Mouse (Mus musculus) frontal cortex, postnatal 36 days (tissue): ENCODE results near the gene Melk.

Experiments used
- DNase-seq, 2 experiments: peaks; one replicate each; pipeline ENCODE4 v3.0.0; 2022; ENCODE audit warnings: low spot score in 2 of 2

Gene Melk

DNA sequence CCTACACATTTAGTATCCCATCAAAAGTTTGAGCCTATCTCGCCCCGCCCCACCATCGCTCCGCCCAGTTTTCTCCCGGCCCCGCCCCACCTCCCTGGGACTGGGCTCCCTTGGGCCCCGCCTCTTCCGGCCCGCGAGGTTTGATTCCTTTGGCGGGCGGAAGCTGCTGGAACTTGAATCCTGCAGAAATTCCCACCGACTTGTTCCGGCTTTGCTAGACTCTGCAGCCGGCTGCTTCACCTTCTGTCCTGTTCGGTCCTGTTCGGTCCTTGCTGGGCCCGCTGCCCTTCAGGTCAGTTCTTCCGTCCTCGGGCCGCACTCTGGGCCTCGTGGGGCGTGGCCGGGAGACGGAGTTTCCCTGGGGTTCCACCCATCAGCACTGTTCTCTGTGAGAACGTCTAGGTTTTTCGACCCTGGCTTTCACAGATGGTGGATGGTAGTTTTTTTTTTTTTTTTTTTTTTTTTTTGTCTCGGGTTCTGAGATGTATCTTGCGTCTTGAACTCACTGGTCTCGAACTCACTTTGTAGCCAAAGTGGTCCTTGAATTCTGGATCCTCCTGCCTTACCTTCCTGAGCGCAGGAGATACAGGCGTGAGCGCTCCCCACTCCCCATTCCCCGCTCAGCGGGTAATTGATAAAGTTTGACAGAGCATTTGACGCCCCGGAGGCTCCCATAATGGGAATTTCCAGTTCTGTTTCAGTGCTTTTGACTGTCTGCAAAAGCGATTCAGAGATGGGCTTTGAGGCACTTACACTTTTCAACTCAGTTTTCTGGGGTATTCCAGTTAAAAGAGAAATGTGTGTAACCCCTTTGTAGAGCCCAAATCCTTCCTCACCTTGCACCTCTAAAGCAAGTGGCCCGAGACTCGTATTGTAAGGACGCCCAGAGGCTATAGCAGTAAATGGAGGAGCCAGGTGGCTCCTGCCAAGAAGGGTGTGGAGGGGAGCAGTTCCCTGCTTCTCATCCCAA is at the start of gene Melk:
Gene Melk (plus strand): TSS at position 96 of the 970 bp plus-strand sequence.
- DNase-seq = peak; percentile 31 to 37

DNA sequence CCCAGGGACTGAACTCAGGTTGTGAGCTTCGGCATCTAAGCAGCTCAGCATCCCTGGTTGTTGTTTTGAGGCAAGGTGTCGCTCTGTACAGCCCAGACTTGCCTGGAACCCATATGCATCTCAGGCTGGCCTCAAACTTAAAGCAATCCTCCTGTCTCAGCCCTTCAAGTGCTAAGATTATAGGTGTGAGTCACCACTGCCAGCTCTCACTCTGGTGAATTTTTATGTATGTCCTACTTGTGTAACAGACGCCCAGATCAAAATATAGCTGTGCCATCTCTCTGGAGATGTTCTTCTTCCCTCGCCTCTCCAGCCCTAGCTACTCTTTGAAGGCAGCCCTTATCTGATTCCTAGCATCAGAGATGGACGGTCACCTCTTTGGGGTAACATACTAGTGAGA is 49.2 kb upstream of the Melk start:
- DNase-seq = peak in 1 of 2 experiments; percentile 53

DNA sequence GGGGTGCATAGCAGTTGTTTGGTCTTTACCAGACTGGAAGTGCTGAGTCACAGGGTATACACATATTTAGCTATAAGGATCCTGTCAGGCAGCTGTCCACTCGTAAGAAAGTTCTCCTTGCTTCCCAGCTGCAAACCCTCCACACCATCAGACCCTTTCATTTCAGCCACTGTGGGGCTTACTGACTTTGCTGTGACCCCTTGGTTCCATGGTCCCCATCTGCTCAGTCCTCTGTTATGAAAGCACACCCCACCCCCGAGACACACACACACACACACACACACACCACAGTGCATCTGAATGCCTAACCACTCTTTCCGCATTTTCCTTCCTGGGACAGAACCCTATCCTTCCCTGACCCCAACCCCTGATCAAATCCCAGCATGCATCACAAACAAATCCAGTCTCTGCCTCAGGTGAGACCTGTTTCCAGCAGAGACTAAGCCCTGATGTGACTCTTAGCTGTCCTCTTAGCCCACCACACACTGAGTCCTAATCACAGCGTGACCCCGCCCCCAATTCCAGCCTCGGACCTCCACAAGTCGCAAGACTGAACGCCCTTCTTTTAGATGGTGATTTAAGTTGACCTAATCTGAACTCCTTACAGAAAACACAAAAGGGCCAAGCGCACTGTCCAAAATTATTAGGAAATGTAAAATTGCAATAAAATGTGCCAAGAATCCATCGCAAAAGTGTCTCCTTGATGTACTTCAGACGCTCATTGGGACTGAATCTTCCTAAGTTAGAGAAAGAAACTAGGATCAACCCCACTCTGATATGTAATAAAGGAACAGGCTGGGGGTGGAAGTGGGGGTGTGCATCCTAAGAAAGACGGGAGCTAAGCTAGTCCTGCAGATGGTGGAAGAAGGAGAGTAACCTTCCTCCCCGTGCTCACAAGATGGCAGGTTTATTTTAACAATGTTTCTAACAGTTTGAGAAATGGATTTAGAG is 48.4 kb upstream of the Melk start:
- peak in 1 of 2 experiments; percentile 61 for DNase-seq

DNA sequence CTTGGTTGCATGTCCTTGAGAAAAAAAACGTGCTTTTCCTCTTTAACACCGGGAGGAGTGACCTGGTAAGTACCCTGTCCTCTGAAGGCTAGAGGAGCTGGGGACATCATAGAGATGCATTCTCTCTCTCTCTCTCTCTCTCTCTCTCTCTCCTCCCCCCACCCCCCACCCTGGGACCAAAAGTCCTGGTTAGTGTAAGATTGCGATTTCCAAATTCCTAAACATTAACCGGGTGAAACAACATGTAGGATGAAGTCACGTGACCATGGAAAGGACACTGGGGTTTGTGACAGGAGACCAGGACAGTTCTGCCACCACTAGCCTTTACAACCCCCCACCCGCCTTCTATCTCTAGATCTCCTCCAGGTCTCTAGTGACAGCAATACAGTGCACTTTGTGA is 47.5 kb upstream of the Melk start:
- no peak for DNase-seq

DNA sequence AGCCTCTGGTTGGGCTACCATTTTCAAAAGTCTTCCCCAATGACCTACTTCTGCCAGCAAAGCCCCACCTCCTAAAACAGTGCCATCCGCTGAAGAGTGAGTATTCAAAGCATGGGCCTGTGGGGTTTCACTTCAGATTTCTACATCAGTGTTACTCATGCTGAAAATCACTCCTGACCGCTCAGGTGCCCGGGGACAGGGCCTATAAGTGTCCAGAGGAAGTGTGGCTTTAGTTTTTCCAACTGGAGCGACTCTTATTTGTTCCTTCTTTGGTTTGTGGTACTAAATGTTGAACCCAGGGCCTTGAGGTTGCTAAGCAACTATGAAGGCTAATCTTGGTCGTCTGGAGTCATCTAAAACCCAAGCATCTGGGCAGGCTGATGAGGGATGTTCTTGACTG is 46.1 kb upstream of the Melk start:
- DNase-seq = no peak

DNA sequence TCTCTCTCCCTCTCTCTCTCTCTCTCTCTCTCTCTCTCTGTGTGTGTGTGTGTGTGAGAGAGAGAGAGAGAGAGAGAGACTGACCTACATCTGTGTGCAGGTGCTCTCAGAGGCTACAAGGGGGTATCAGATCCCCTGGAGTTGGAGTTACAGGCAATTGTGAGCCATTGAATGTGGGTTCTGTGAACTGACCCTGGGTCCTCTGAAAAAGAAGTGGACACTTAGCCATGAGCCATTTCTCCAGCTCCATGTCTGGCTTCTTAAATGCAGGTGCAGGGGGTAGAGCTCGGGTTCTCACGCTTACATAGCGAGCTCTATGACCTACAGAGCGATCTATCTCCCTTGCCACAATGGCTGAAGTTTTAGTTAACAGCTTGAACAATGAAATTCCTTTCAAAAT is 41.5 kb upstream of the Melk start:
- no peak for DNase-seq

DNA sequence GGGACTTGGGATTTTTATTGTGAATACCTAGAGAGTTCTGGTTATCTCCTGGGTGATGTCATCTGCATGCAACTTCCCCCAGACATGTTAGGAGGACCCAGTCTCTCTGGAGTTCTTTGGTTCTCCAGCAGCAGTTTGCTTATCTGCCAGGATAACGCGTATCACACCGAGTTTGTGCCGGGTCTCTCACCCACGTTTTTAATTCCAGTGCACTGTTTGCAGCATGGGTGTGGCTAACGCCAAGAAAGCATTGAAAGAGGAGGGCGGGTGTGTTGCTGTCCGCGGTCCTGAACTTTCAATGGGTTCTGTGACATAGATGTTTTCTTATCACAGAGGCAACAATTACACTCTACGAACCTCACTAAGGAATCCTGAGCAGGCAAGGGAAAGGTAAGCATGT is 40.4 kb upstream of the Melk start:
- DNase-seq = no peak

DNA sequence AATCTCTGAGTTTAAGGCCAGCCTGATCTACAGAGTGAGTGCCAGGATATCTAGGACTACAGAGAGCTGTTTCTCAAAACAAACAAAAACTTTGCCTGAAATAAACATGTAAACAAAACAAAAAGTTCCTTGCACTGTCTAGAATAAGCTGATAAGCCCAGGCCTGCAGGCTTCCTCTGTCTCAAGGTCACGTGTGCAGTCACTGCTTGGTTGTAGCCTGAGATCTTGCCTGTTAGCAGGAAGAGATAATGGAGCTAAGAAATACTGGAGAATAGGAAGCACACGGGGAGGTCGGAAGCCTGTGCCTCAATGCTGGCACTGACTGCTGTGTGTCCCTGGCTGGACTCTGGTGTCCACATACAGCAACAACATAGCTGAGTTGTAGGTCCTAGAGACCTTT is 35.2 kb upstream of the Melk start:
- no peak for DNase-seq

DNA sequence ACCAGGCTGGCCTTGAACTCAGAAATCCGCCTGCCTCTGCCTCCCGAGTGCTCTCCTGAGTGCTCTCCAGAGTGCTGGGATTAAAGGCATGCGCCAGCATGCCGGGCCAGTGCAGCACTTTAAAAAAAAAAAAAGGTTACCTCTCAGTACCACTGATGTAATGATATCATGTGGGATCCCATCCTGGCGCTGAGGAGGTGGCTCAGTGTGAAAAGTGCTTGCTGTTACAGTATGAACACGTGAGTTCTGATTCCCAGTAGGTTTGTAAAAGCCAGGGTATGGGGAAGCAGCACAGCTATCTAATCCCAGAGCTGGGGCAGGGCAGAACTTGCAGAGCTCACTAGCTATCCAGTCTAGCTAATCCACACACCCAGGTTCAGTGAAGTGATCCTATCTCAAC is 33.2 kb upstream of the Melk start:
- DNase-seq = no peak

DNA sequence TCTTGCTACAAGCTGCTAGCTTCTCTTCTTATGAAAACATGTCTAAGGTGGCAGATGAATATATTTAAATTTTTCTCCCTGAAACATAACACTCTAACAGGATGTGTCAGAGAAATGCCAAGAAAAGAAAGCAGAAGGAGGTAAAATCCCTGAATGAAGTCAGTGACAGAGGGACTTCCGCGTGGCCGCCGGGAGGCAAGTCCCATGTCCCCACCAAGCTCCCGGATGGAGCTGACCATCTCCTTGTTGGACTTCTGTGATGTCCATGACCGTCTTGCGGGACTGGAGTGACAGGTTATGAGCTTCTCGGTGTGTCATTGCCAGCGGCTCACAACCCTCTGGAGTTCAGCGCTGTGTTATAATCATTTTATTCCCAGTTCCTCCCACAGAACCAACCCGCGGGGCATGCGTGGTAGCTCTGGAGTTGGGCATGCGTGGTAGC is 31.3 kb upstream of the Melk start:
- DNase-seq = peak; percentile 50 to 60

DNA sequence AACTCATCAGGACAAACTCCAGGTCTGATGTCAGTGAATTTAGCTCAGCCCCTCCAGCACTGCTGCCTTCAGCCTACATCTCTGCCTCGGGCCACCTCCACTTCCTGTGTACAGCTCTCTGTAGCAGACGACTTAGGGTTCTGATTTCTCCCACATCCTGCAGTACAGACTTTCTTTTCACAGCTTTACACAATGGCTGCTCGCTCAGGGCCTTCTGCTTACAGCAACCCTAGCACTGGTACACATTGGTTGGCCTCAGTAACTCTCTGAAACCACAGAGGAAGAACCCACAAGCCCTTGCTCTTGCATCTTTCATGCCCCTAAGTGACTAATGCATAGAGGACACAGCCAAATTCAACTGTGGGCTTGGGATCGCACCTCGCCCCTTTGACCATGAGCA is 29.5 kb upstream of the Melk start:
- DNase-seq = no peak

DNA sequence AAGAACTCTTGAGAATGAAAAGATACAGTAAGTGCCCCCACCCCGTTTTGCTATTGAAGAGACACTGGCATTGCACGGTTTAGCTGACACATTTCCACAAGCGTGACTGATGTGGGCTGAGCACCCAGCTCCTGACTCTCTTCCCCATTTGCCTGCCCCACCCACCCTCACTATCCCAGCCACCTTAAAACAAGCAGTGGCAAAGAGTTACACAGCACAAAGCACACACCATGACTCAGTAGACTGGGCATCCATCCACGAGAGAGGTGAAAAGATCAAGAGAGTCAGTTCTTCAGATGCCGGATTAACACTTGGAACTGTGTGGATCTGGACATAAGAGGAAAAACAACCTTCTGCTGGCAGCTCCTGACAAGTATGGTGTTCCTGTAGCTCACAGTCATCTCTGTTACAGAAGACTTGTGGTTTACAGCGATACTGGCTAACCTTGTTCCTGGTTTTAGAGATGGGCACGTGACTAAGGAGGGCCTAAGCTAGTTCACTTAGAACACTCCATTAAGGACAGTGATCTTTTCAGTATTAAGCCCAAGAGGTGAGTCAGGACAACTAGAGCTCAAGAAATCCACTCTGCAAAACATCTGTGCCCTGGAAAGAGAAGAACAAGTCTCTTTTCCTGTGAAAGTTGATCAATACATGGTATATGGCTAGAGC is 18.9 kb upstream of the Melk start:
- no peak for DNase-seq

DNA sequence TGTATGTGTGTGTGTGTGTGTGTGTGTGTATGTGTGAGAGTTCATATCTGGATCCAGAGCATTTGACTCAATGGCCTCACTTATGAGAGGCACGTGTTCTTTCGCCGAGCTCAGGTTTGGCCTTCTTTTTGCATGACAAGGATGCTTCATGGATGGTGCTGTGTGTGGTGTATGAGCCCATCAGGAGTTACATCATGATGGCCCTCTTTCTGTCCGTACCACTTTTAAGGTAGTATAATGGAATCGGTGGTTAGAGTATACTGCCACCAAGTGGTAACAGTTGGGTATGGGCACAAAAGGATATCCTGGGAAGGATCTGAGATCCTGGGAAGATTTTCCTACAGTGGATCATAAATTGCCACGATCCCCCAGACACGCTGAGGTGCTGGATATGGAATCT is 8.1 kb upstream of the Melk start:
- DNase-seq = peak; percentile 61 to 83

DNA sequence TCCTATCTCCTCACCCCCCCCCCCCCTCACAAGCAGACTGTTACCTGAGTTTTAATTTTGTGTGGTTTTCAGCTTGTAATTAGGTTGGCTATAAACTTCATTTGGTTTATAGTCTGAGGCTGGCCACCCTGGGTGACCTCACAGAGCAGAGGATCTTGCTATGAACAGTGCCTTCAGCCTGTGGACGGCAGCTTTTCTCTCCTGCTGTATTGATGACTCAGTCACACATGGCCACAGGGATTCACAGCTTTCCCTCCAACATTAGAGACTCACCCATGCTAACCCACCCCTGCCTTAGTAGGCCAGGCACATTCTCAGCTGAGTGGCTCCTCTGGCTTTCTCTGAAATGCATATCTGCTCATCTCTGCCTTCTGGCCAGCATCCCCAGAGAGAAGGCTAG is 4.8 kb upstream of the Melk start:
- DNase-seq = no peak

DNA sequence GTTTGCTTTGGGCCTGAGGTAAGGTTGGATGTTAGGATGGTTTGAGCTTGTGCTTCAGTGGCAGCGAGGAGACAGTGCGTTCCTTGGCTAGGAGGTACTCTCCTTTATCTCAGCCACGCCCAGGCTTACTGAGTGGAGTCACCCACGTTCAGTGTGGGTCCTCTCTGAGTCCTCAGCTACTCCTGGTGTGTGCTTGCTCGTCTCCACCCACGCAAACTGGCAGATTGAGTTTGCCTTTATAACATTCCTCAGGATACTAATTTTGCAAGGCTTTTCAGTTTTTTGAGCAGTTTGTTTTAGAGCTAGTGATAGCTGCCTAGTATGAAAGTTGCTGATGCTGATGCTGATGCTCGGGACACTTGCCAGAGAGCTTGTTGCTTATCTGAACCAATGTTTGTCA is 5.9 kb downstream of the Melk start:
- DNase-seq = peak; percentile 43 to 54

DNA sequence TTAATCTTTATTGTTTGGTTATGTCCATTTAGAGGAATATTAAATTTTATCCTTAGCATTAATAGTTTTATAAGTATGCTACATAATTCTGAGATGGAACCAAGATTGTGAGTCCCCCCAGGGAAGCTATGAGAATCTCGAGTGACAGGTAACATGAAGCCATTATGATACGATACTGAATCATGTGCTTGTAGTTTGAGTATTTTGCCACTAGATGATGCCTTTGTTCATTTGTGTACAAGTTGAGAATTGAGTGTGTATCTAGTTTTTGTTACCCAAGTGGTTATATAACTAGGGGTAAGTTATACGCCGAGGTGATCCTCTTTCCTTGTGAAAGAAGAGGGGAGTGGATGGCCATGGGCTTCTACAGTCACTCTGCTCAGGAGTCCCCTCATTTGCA is 9.8 kb downstream of the Melk start:
- no peak for DNase-seq

DNA sequence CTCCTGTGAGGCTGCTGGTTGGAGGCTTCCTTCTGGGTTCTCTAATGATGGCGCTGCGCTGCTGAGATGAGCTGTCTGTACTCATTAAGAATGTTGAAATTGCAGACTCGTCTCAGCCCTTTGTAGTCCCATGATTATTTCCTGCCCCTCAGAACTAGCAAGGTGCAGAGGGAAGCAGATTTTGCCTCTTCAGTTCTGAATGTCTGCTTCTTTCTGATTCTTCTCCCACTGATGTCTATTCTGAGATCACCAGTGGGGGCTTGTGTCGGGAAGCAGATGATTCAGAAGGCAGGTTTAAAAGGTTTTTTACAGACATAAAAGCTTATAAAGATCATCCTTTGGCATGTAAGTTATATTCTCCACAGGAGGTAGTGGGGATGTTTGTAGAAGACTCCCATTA is 10.2 kb downstream of the Melk start:
- peak in 1 of 2 experiments; percentile 29 for DNase-seq

DNA sequence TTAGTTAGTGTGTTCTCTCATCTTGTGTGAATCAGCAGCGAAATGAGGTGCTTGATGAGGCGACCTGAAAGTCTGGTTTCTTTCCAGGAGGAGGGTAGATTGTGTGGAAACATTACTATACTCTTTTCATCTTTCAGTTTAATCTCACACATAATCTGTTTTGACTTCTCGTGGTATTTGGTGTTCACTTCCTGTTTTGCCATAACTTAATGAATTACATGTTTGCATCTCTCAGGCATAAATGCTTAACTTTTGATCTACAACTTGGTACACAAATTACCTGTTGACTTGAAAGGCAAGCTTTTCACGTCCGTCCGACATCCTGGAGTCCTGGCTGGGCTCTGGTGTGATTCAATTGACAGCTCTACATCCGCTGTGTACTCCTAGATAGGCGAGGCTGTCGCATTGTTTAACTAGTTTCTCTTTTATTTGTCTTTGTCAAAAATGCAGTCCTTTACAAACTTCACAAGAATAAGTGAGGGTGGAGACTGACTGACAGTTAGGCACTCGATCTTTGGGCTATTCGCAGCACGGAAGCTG is 15.7 kb downstream of the Melk start:
- DNase-seq = no peak

DNA sequence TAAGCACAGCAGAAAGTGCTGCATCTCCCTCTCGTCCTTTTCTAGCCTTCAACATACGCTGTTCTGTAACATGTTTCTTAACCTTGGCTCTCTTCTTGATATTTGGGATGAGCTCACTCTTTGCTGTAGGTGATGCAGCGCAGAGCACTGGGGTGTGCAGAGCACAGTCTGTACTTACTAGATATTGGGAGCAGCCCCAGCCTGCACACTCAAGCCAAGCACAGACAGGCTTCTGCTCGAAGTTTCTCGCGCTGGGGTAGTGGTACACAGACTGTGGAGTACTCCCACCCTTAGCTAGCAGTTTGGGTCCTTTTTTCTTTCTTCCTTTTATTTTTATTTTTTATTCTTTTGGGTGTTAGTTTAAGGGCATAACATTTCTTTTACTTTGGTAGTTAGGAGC is 19.8 kb downstream of the Melk start:
- no peak for DNase-seq

DNA sequence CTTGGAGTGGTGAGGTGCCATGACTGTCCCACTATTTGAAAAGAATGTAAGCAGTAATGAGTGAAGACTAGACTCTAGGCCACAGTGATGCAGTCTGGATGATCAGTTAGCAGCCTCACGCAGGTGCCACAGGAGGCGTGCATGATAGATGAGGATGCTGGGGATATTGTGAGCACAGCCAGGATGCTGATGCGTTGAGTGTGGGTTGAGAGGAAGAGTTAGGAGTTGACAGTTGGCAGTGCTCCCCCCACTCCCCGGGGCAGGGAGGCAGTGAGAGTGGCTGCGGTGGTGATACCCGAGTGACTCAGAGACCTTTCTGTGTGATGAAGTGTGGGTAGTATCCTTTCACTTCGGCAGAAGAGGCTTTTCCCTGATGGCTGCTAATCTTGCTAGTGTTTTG is 21.4 kb downstream of the Melk start:
- peak; percentile 11 to 28 for DNase-seq

DNA sequence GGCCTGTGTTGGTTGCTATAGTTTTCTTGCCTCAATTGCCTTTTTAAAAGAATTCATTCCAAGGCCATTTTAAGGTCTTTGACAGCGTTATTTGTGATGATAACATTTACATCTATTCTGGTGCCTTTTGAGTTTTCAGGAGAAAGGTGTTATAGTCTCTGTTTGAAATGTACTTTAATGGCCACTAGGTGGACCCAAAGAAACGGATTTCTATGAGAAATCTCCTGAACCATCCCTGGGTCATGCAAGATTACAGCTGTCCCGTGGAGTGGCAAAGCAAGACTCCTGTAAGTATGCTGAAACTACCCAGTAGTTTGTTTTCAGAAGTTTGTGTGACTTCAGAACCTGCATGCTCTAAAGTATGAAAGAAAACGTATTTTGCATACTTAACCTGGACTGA is 24.8 kb downstream of the Melk start:
- no peak for DNase-seq

DNA sequence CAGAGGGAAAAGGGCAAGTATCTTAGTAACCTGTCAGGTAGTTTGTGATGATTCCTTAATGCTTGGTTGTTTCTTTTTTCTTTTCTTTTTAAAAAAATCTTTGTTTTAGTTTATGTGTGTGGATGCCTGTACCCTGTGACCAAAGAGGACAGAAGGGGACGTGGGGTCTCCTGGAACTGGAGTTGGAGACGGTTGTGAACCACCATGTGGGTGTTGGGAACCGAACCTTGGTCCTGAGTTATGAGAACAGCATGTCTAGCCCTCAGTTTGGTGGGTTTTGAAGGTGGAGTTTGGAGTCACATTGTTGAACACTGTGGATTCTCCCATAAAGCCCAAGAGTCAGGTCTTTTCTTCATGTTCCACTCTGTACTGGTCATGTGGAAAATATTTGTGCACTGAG is 26.0 kb downstream of the Melk start:
- DNase-seq = no peak
